ENCODE assay signal across 11 mouse cellular contexts in the genomic region with DNA sequence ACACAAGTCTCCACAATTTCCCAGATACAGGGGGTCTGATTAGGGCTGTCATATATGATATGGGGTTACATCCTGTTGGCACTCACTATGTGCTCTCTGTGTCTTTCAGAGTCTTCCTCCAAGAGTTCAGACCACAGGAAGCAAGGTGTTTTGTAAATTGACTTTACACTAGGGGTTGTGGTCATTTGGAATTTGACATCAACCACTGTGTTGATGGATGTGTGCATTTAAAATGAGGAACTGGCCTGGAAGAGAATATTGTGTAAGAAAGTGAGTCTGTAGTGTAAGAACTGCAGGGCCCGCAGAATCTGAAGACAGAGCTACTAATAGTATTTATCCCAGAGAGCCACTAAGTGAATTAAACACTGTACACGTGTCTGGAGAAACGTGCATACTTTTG. TPM values are rescaled to one million over a fixed set of nuclear protein-coding genes. Genes with fewer than 3 reads are reported as not detected.
"Had no signal": no experiment of that assay in that cellular context is flagged by ENCODE, and none has a peak within 500 bp of the region (broad histone marks: within the 10 kb centered on the region; RNA-seq: fewer than 3 reads in every experiment).

No protein-coding gene starts in this region.

- H3K4me1 ChIP-seq: liver, embryonic 15.5 days; midbrain, embryonic 12.5 days; neural tube, embryonic 15.5 days had no signal

- H3K36me3 ChIP-seq: limb, embryonic 13.5 days; liver, embryonic 15.5 days; midbrain, embryonic 12.5 days; neural tube, embryonic 15.5 days had no signal

- H3K27me3 ChIP-seq: limb, embryonic 13.5 days; liver, embryonic 15.5 days; neural tube, embryonic 15.5 days had no signal

- H3K4me3 ChIP-seq: limb, embryonic 13.5 days; liver, embryonic 15.5 days; midbrain, embryonic 12.5 days; neural tube, embryonic 15.5 days had no signal

- H3K27ac ChIP-seq: limb, embryonic 13.5 days; liver, embryonic 15.5 days; midbrain, embryonic 12.5 days; neural tube, embryonic 15.5 days had no signal

- H3K9me3 ChIP-seq: limb, embryonic 13.5 days; liver, embryonic 15.5 days; midbrain, embryonic 12.5 days; neural tube, embryonic 15.5 days had no signal

RNA-seq across cellular contexts. Expression of a gene that starts 25.8 kb away (rescaled TPM):
- total RNA-seq: megakaryocyte-erythroid progenitor cell, adult 5-6 weeks had no signal

RNA-seq across cellular contexts. Expression of a gene that starts 41.5 kb away (rescaled TPM):
- total RNA-seq: layer of hippocampus, postnatal 14 days; left cerebral cortex, postnatal 4 days; megakaryocyte-erythroid progenitor cell, adult 5-6 weeks had no signal
- polyA plus RNA-seq: kidney, embryonic 14.5 days; limb, embryonic 13.5 days; liver, embryonic 11.5 days; liver, embryonic 15.5 days; lung, embryonic 14.5 days; midbrain, embryonic 12.5 days; neural tube, embryonic 11.5 days; neural tube, embryonic 15.5 days had no signal

RNA-seq across cellular contexts. Expression of a gene that starts 57.7 kb away (rescaled TPM):
- total RNA-seq: megakaryocyte-erythroid progenitor cell, adult 5-6 weeks had no signal
